Mouse (Mus musculus) limb, embryonic 14.5 days (tissue): ENCODE results near the gene Lat2. TPM values are rescaled to one million over a fixed set of nuclear protein-coding genes. Genes with fewer than 3 reads are reported as not detected.

Experiments
- ATAC-seq: fragments of 200-750 bp; cut with Nextera tagmentation; 2 replicates; pipeline ENCODE4 v1.8.0; 2017; ENCODE audit warnings: low read depth, moderate number of reproducible peaks, moderate TSS enrichment; ENCODE audit not compliant: low FRiP score
- DNase-seq: peaks from one replicate; pipeline ENCODE4 v3.0.0-alpha.2; 2015; ENCODE audit warnings: low spot score
- H3K27ac ChIP-seq: fragments of 300-500 bp; sonication (generic); replicated peaks from 2 replicates; pipeline ENCODE4 v1.5.1; 2014; ENCODE audit warnings: low read depth, mild to moderate bottlenecking, low read length, moderate library complexity, mixed read lengths
- H3K27me3 ChIP-seq: fragments of 300-500 bp; sonication (generic); 2 replicates; pipeline ENCODE4 v1.6.1; 2014; ENCODE audit warnings: low read length, mixed read lengths; ENCODE audit not compliant: control insufficient read depth, insufficient read depth
- H3K36me3 ChIP-seq: fragments of 300-500 bp; sonication (generic); 2 replicates; pipeline ENCODE4 v1.6.1; 2014; ENCODE audit warnings: mild to moderate bottlenecking, low read length, moderate library complexity, mixed read lengths; ENCODE audit not compliant: control insufficient read depth, insufficient read depth
- H3K4me1 ChIP-seq: fragments of 300-500 bp; sonication (generic); 2 replicates; pipeline ENCODE4 v1.6.1; 2014; ENCODE audit warnings: antibody characterized with exemption, low read length, mixed read lengths; ENCODE audit not compliant: control insufficient read depth, insufficient read depth
- H3K4me2 ChIP-seq: fragments of 300-500 bp; sonication (generic); replicated peaks from 2 replicates; pipeline ENCODE4 v1.6.1; 2014; ENCODE audit warnings: low read depth, mild to moderate bottlenecking, low read length, moderate library complexity; ENCODE audit not compliant: severe bottlenecking
- H3K4me3 ChIP-seq: fragments of 300-500 bp; sonication (generic); replicated peaks from 2 replicates; pipeline ENCODE4 v1.5.1; 2014; ENCODE audit warnings: low read length
- H3K9ac ChIP-seq: fragments of 300-500 bp; sonication (generic); 2 replicates; pipeline ENCODE4 v1.6.1; 2014; ENCODE audit warnings: mild to moderate bottlenecking, low read depth, low read length, moderate library complexity; ENCODE audit not compliant: severe bottlenecking
- H3K9me3 ChIP-seq: fragments of 300-500 bp; sonication (generic); 2 replicates; pipeline ENCODE4 v1.6.1; 2016; ENCODE audit warnings: low read length; ENCODE audit not compliant: control insufficient read depth
- POLR2A ChIP-seq: fragments of 200-500 bp; IDR thresholded peaks from 2 replicates; pipeline ENCODE4 v1.8.0; 2012; ENCODE audit warnings: inconsistent platforms, mild to moderate bottlenecking, moderate library complexity, borderline replicate concordance; ENCODE audit not compliant: insufficient read depth, insufficient read length; ENCODE audit errors: extremely low read depth
- WGBS: fragments of 180-500 bp; shearing (Covaris S2); extraction: QIAGEN DNeasy Blood & Tissue Kit; methylation state at CpG from one replicate; pipeline ENCODE4 v1.1.7; 2014; 5-methylcytosine and 5-hydroxymethylcytosine counted together
- polyA plus RNA-seq, 2 experiments: library from polyadenylated mRNA; depleted of rRNA in 1 of 2; stranded (reverse) in 1 of 2; unstranded in 1 of 2; fragments of >200 nt; fragmentation: Nextera tagmentation in 1 of 2; extraction: Ambion mirVana in 1 of 2; gene quantifications; 2 replicates each; pipeline versions ENCODE4 v1.2.1 to v1.2.3; 2012 to 2014

Gene Lat2
- polyA plus RNA-seq, 2 experiments, result 3.1 to 4.4 TPM

GRCm38 (mm10) chr5:134571730-134572507, 42.9 kb downstream of the Lat2 start:
- H3K4me3 ChIP-seq, result peak overlapping the region; percentile 51
- H3K4me1 ChIP-seq, result peaks cover 4% of the 10 kb centered on the region
- DNase-seq (peak; percentile 84), ATAC-seq (peak; percentile 73; the same call in 1 of the 2 replicates)
- H3K36me3 ChIP-seq, result no peaks in the 10 kb centered on the region
- under 1% methylated on average over 23 of the region's 23 CpGs for WGBS
- H3K27ac ChIP-seq, result peak overlapping the region; percentile 79
- peak overlapping the region; percentile 94 for H3K4me2 ChIP-seq
- no peaks in the 10 kb centered on the region for H3K27me3 ChIP-seq
- TF ChIP-seq POLR2A, result 0 out of 2 replicates have a peak, but pooled peaks have one; percentile 31
- peak overlapping the region; percentile 59 for H3K9ac ChIP-seq
- no peaks in the 10 kb centered on the region for H3K9me3 ChIP-seq

GRCm38 (mm10) chr5:134568964-134569491, 45.8 kb downstream of the Lat2 start:
- 37% methylated on average over 8 of the region's 8 CpGs for WGBS
- H3K27me3 ChIP-seq, result no peaks in the 10 kb centered on the region
- no peak for DNase-seq
- no peak overlapping the region; the same call in 1 of the 2 replicates for H3K27ac ChIP-seq
- H3K4me3 ChIP-seq, result no peak overlapping the region
- no peak overlapping the region for H3K9ac ChIP-seq
- H3K36me3 ChIP-seq, result no peaks in the 10 kb centered on the region
- no peak for ATAC-seq
- TF ChIP-seq POLR2A, result no peak
- H3K4me2 ChIP-seq, result no peak overlapping the region
- H3K4me1 ChIP-seq, result peaks cover 4% of the 10 kb centered on the region
- H3K9me3 ChIP-seq, result no peaks in the 10 kb centered on the region

DNA sequence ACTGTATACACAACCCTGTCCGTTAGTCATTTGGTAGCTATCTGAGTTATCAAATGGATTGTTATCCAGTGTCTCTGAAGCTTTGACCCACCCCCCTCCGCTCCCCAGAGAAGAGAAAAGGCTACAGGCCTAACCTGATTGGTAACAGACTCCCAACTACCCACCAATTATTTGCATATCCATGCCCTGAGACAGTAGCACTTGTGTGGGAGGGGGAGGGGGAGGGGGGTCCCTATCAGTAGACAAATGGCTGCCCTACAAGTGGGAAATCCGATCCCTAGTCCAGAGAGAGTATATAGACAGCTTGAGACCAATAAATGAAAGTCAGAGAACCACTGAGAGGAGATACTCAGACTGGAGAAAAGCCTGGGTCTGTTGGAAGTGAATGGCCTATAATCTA, 46.8 kb downstream of the Lat2 start:
- H3K27ac ChIP-seq, result no peak overlapping the region
- H3K27me3 ChIP-seq, result no peaks in the 10 kb centered on the region
- no peaks in the 10 kb centered on the region for H3K9me3 ChIP-seq
- ATAC-seq, result no peak
- WGBS, result 78% methylated on average over 3 of the region's 3 CpGs
- DNase-seq, result no peak
- H3K4me2 ChIP-seq, result no peak overlapping the region
- no peak for TF ChIP-seq POLR2A
- H3K9ac ChIP-seq, result no peak overlapping the region
- H3K4me3 ChIP-seq, result no peak overlapping the region
- H3K4me1 ChIP-seq, result peaks cover 4% of the 10 kb centered on the region
- no peaks in the 10 kb centered on the region for H3K36me3 ChIP-seq

- H3K4me2 ChIP-seq, result no peak overlapping the region
- H3K9ac ChIP-seq, result no peak overlapping the region
- no peak overlapping the region for H3K27ac ChIP-seq
- no peaks in the 10 kb centered on the region for H3K9me3 ChIP-seq
- no peak for ATAC-seq
- H3K36me3 ChIP-seq, result no peaks in the 10 kb centered on the region
- no peaks in the 10 kb centered on the region for H3K27me3 ChIP-seq
- H3K4me1 ChIP-seq, result peaks cover 2% of the 10 kb centered on the region
- WGBS, result 85% methylated on average over 4 of the region's 4 CpGs
- DNase-seq, result no peak
- no peak for TF ChIP-seq POLR2A
- no peak overlapping the region for H3K4me3 ChIP-seq
Observed at GRCm38 (mm10) chr5:134567445-134567844, 47.4 kb downstream of the Lat2 start.

- Histone ChIP-seq H3K4me2 (no peak overlapping the region), H3K36me3 (no peaks in the 10 kb centered on the region), H3K4me3 (no peak overlapping the region), H3K27me3 (no peaks in the 10 kb centered on the region), H3K9ac (no peak overlapping the region), H3K4me1 (no peaks in the 10 kb centered on the region), H3K9me3 (no peaks in the 10 kb centered on the region), H3K27ac (no peak overlapping the region)
- DNase-seq (no peak), ATAC-seq (no peak)
- no peak for TF ChIP-seq POLR2A
- 93% methylated on average over 6 of the region's 6 CpGs for WGBS
Observed at GRCm38 (mm10) chr5:134565696-134566095, 49.1 kb downstream of the Lat2 start.
